Mouse (Mus musculus) thymus, adult 18-20 months (tissue): Measurements from ENCODE around the gene Ccdc63.
"Not testable (repeated sequence)": the region's sequence is repeated elsewhere in the genome, so short reads cannot be mapped to it uniquely, and the experiment has no call there.

Experiments used
- DNase-seq, 2 experiments: peaks; one replicate each; pipeline ENCODE4 v3.0.0; 2022; ENCODE audit warnings: mixed read lengths in 2 of 2

Gene Ccdc63

GRCm38 (mm10) chr5:122146609-122147008 is 6.0 kb upstream of the Ccdc63 start:
- no peak for DNase-seq

GRCm38 (mm10) chr5:122146056-122146580 is 5.5 kb upstream of the Ccdc63 start:
- DNase-seq = peak in 1 of 2 experiments; percentile 52

GRCm38 (mm10) chr5:122145381-122146055 is 4.9 kb upstream of the Ccdc63 start:
- peak in 1 of 2 experiments; percentile 72 for DNase-seq

GRCm38 (mm10) chr5:122144825-122145224 is 4.2 kb upstream of the Ccdc63 start:
- no peak for DNase-seq

GRCm38 (mm10) chr5:122143543-122143942 is 2.9 kb upstream of the Ccdc63 start:
- no peak for DNase-seq

- no peak for DNase-seq
Observed at GRCm38 (mm10) chr5:122142230-122142992, 1.8 kb upstream of the Ccdc63 start.

- not testable (repeated sequence) for DNase-seq
Observed at GRCm38 (mm10) chr5:122139771-122140170, 852 bp downstream of the Ccdc63 start.

GRCm38 (mm10) chr5:122138856-122139255 is 1.8 kb downstream of the Ccdc63 start:
- DNase-seq = no peak

GRCm38 (mm10) chr5:122136508-122137408 is 3.9 kb downstream of the Ccdc63 start:
- no peak for DNase-seq

- DNase-seq = no peak
Observed at GRCm38 (mm10) chr5:122135290-122135882, 5.2 kb downstream of the Ccdc63 start.

- DNase-seq = no peak
Observed at GRCm38 (mm10) chr5:122134395-122135289, 6.0 kb downstream of the Ccdc63 start.

GRCm38 (mm10) chr5:122133050-122133389 is 7.6 kb downstream of the Ccdc63 start:
- DNase-seq = no peak

- DNase-seq = no peak
Observed at GRCm38 (mm10) chr5:122132167-122133049, 8.2 kb downstream of the Ccdc63 start.

- DNase-seq = peak; percentile 82 to 84
Observed at GRCm38 (mm10) chr5:122131076-122132051, 9.3 kb downstream of the Ccdc63 start.

GRCm38 (mm10) chr5:122130341-122130998 is 10.2 kb downstream of the Ccdc63 start:
- no peak for DNase-seq

GRCm38 (mm10) chr5:122129068-122129655 is 11.5 kb downstream of the Ccdc63 start:
- no peak for DNase-seq

- DNase-seq = peak in 1 of 2 experiments; percentile 53
Observed at GRCm38 (mm10) chr5:122125211-122125760, 15.3 kb downstream of the Ccdc63 start.

- no peak for DNase-seq
Observed at GRCm38 (mm10) chr5:122116243-122116642, 24.4 kb downstream of the Ccdc63 start.
